Mouse (Mus musculus): ENCODE measurements around the gene Bpifa6. TPM values are rescaled to one million over a fixed set of nuclear protein-coding genes. Genes with fewer than 3 reads are reported as not detected.

Gene Bpifa6
- total RNA-seq, 1 experiment = not detected

GRCm38 (mm10) chr2:154044743-154045142 lies 70.0 kb downstream of the Bpifa6 start:
- no peaks in the 10 kb centered on the region for H3K4me1 ChIP-seq (ENCODE audit: control insufficient read depth in 2 of 2, insufficient read depth in 2 of 2, low read length in 2 of 2, poor library complexity in 1 of 2)
- in situ Hi-C loops (cut with MboI; ENCODE audit: low sequenced_read_pairs in 2 of 2, unreplicated experiment in 2 of 2) = no loop called here
- no peak overlapping the region for H3K27ac ChIP-seq (ENCODE audit: insufficient read depth, low read depth, low read length, poor library complexity, severe bottlenecking)
- TF ChIP-seq HCFC1 (IDR thresholded peaks at IDR 0.05; ENCODE audit: borderline replicate concordance, insufficient read depth, low read length) = no peak
- TF ChIP-seq MAFK (IDR thresholded peaks at IDR 0.05; ENCODE audit: insufficient read depth, low read depth, low read length) = no peak
- TF ChIP-seq CHD2 (IDR thresholded peaks at IDR 0.05; ENCODE audit: low read depth, low read length) = no peak
- TF ChIP-seq ZC3H11A (IDR thresholded peaks at IDR 0.05; ENCODE audit: borderline replicate concordance, low read depth, low read length) = no peak
- H3K4me3 ChIP-seq (ENCODE audit: insufficient read depth in 1 of 2, low read depth in 1 of 2, low read length in 2 of 2, poor library complexity in 1 of 2, severe bottlenecking in 1 of 2) = no peak overlapping the region
- no peaks in the 10 kb centered on the region for H3K36me3 ChIP-seq (ENCODE audit: control insufficient read depth, insufficient read depth, low read length, poor library complexity, severe bottlenecking)
- H3K9ac ChIP-seq (ENCODE audit: insufficient read depth, low read depth, low read length, poor library complexity, severe bottlenecking) = no peak overlapping the region
- H3K9me3 ChIP-seq (ENCODE audit: control insufficient read depth, insufficient read depth, low read depth, low read length) = no peaks in the 10 kb centered on the region
- DNase-seq (ENCODE audit: low read depth, low spot score) = no peak

Other genes with a start within 250 kb of the Bpifa6 start
- 23.8 and 67.4 TPM in 2 replicates for gene Mapre1, start 233.7 kb upstream of the Bpifa6 start, total RNA-seq (2012; rRNA removed)
- 1.2 TPM in 2 replicates for gene Efcab8, start 195.0 kb upstream of the Bpifa6 start, total RNA-seq (2012; rRNA removed)
- gene Sun5, start 103.9 kb upstream of the Bpifa6 start, total RNA-seq (2012; rRNA removed) = not detected in 2 replicates
- not detected in 2 replicates for gene Bpifb2, start 99.9 kb upstream of the Bpifa6 start, total RNA-seq (2012; rRNA removed)
- not detected in 2 replicates for gene Bpifb6, start 74.6 kb upstream of the Bpifa6 start, total RNA-seq (2012; rRNA removed)
- not detected in 2 replicates for gene Bpifb3, start 56.7 kb upstream of the Bpifa6 start, total RNA-seq (2012; rRNA removed)
- gene Bpifb4, start 36.7 kb upstream of the Bpifa6 start, total RNA-seq (2012; rRNA removed) = not detected in 2 replicates
- not detected in 2 replicates for gene Bpifa2, start 33.3 kb downstream of the Bpifa6 start, total RNA-seq (2012; rRNA removed)
- gene Bpifa3, start 155.4 kb downstream of the Bpifa6 start, total RNA-seq (2012; rRNA removed) = not detected in 2 replicates
- gene Bpifa1, start 167.9 kb downstream of the Bpifa6 start, total RNA-seq (2012; rRNA removed) = not detected in 2 replicates
- gene Bpifa5, start 187.7 kb downstream of the Bpifa6 start, total RNA-seq (2012; rRNA removed) = not detected in 2 replicates
- gene Bpifb1, start 215.9 kb downstream of the Bpifa6 start, total RNA-seq (2012; rRNA removed) = 0.11 and 0.18 TPM in 2 replicates
- gene Bpifb5, start 248.8 kb downstream of the Bpifa6 start, total RNA-seq (2012; rRNA removed) = 0.36 TPM in 1 of 2 replicates, not detected in the other